Mouse (Mus musculus) bone marrow, adult 2 months (tissue): ENCODE measurements around the gene Slc2a13. TPM values are rescaled to one million over a fixed set of nuclear protein-coding genes. Genes with fewer than 3 reads are reported as not detected.

Experiments
- H3K27ac ChIP-seq: fragments of 200-500 bp; 2 replicates; pipeline ENCODE4 v1.5.1; 2012; ENCODE audit warnings: low read depth, mild to moderate bottlenecking, control low read depth, inconsistent platforms, low read length; ENCODE audit not compliant: control insufficient read depth, poor library complexity, insufficient read depth
- H3K4me1 ChIP-seq: fragments of 200-500 bp; 2 replicates; pipeline ENCODE4 v1.6.1; 2011; ENCODE audit warnings: low read length; ENCODE audit not compliant: control insufficient read depth, insufficient read depth
- H3K4me3 ChIP-seq: fragments of 200-500 bp; replicated peaks from 2 replicates; pipeline ENCODE3; 2011; ENCODE audit warnings: mild to moderate bottlenecking, low read depth, low read length, control low read depth; ENCODE audit not compliant: control insufficient read depth
- CTCF ChIP-seq: fragments of 200-500 bp; IDR thresholded peaks from 2 replicates; pipeline ENCODE4 v1.5.1; 2011; ENCODE audit warnings: low read length, control low read depth; ENCODE audit not compliant: control insufficient read depth, insufficient read depth
- POLR2A ChIP-seq: fragments of 200-500 bp; IDR thresholded peaks from 2 replicates; pipeline ENCODE4 v1.6.1; 2011; ENCODE audit warnings: low read depth, mild to moderate bottlenecking, control low read depth, low read length, borderline replicate concordance; ENCODE audit not compliant: control insufficient read depth
- WGBS: fragments of 180-500 bp; shearing (Covaris S2); methylation state at CpG from one replicate; pipeline ENCODE4 v1.1.7; 2018; 5-methylcytosine and 5-hydroxymethylcytosine counted together
- polyA plus RNA-seq: library from polyadenylated mRNA; stranded (reverse); fragments of >200 nt; gene quantifications from 2 replicates; pipeline ENCODE4 v1.2.4, GENCODE M21; 2011; ENCODE audit warnings: low replicate concordance; ENCODE audit not compliant: missing spikeins, insufficient read depth, insufficient read length

Gene Slc2a13
- polyA plus RNA-seq, 1 experiment, result not detected

DNA sequence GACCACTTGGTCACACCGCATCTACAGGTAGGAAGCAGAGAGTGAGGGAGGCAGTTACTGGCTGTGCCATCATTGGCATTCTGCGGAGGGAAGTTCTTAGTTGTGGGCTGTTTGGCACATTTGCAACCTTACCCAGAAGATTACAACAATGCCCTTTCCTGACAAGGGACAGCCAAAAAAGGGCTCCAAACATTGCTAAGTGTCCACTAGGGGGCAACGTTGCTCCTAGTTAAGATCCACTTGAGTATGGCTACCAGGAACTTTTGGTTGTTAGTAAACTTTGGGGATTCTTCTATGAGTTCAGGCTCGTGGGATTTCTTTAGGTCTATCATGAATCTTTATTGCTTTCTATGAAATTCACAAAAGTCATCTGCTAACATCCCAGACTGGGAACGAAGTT, 95.3 kb downstream of the Slc2a13 start:
- no peak for TF ChIP-seq POLR2A
- TF ChIP-seq CTCF, result no peak
- Histone ChIP-seq H3K27ac (no peak overlapping the region), H3K4me3 (no peak overlapping the region), H3K4me1 (no peaks in the 10 kb centered on the region)
- 31% methylated on average over 5 of the region's 5 CpGs for WGBS

- no peaks in the 10 kb centered on the region for H3K4me1 ChIP-seq
- no peak overlapping the region for H3K4me3 ChIP-seq
- H3K27ac ChIP-seq, result no peak overlapping the region
- TF ChIP-seq POLR2A (no peak), CTCF (no peak)
- 66% methylated on average over 2 of the region's 2 CpGs for WGBS
Measured at GRCm38 (mm10) chr15:91473690-91474409, 99.2 kb downstream of the Slc2a13 start.

DNA sequence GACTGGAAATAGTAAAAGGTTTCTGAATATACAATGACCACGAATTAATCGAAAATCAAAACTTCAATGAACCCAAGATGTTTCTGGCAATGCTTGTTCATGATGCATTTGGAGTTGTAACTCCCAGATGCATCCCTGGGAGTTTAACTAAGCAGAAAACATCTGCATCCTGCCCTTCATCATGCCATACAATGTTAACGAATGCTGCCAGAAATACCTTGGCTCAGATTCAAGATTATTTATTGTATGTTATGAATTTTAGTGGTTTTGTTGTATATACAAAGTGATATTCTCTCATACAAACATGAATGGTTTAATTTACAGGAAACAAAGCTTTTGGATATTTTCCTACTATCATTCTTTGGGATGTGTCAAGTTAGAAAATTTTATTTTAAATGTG, 107.7 kb downstream of the Slc2a13 start:
- WGBS, result 67% methylated on average over 3 of the region's 3 CpGs
- Histone ChIP-seq H3K27ac (no peak overlapping the region), H3K4me3 (no peak overlapping the region), H3K4me1 (no peaks in the 10 kb centered on the region)
- no peak for TF ChIP-seq POLR2A
- TF ChIP-seq CTCF, result no peak

- Histone ChIP-seq H3K4me3 (no peak overlapping the region), H3K27ac (no peak overlapping the region), H3K4me1 (no peaks in the 10 kb centered on the region)
- 81% methylated on average over 10 of the region's 10 CpGs for WGBS
- TF ChIP-seq CTCF, result no peak
- TF ChIP-seq POLR2A, result no peak
Measured at GRCm38 (mm10) chr15:91463857-91464435, 109.1 kb downstream of the Slc2a13 start.

- 82% methylated on average over 16 of the region's 16 CpGs for WGBS
- no peak overlapping the region for H3K27ac ChIP-seq
Measured at GRCm38 (mm10) chr15:91463026-91463661, 109.9 kb downstream of the Slc2a13 start.

DNA sequence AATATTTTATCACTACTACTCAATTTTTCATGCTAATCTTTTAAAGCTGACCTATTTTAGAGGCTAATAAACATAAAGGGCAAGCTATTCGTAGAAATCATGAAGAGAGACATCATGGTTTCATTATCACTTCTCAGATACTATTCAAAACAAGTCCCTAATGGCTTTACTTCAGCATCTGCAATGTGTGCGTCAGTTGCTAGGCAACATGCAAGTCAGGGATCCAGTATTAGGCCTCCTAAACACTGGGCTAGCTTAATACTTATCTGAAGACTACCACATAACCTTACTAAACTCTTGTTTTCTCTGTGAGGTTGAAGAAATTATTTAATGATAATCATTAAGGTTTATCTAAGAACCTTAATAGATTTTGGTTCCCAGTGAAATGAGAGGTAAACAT, 111.1 kb downstream of the Slc2a13 start:
- TF ChIP-seq POLR2A (no peak), CTCF (no peak)
- Histone ChIP-seq H3K4me1 (no peaks in the 10 kb centered on the region), H3K27ac (no peak overlapping the region), H3K4me3 (no peak overlapping the region)
- WGBS, result 66% methylated on average over 2 of the region's 2 CpGs

More at GRCm38 (mm10) chr15:91463026-91463661, 109.9 kb downstream of the Slc2a13 start:
- TF ChIP-seq POLR2A (no peak), CTCF (no peak)
- no peaks in the 10 kb centered on the region for H3K4me1 ChIP-seq
- H3K4me3 ChIP-seq, result no peak overlapping the region

DNA sequence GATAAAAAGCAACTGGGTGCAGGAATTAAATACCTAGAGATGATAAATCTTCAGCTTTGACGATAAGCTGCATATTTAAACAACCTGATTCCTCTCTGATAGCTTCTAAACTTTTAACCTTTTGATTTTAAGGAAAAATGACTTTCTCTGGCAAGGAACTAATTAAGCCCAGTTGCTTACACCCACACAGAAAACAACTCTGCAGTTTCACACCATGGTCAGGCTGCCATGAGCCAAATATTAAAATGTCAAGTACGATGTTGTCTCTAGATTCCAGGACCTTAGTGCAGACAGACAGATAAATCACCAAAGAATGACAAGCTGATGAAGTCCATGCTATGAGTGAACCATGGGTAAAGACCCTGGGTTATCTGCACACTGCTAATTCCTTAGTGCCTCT, 115.9 kb downstream of the Slc2a13 start:
- no peak for TF ChIP-seq POLR2A
- TF ChIP-seq CTCF, result no peak
- WGBS, result 69% methylated on average over 2 of the region's 2 CpGs
- no peak overlapping the region for H3K27ac ChIP-seq

GRCm38 (mm10) chr15:91445399-91445798, 127.7 kb downstream of the Slc2a13 start:
- Histone ChIP-seq H3K4me1 (no peaks in the 10 kb centered on the region), H3K4me3 (no peak overlapping the region), H3K27ac (no peak overlapping the region)
- 79% methylated on average over 6 of the region's 6 CpGs for WGBS
- TF ChIP-seq POLR2A, result no peak
- no peak for TF ChIP-seq CTCF

More for the DNA sequence above, 115.9 kb downstream of the Slc2a13 start:
- Histone ChIP-seq H3K4me3 (no peak overlapping the region), H3K4me1 (no peaks in the 10 kb centered on the region)
